Mouse (Mus musculus) kidney, postnatal 10 days (tissue): Measurements from ENCODE around the gene Fgfr1op.
"Not testable (repeated sequence)": the region's sequence is repeated elsewhere in the genome, so short reads cannot be mapped to it uniquely, and the experiment has no call there.

ENCODE experiments used
- DNase-seq: peaks from one replicate; pipeline ENCODE4 v3.0.0; 2021; ENCODE audit warnings: mixed read lengths

The Fgfr1op gene

DNA sequence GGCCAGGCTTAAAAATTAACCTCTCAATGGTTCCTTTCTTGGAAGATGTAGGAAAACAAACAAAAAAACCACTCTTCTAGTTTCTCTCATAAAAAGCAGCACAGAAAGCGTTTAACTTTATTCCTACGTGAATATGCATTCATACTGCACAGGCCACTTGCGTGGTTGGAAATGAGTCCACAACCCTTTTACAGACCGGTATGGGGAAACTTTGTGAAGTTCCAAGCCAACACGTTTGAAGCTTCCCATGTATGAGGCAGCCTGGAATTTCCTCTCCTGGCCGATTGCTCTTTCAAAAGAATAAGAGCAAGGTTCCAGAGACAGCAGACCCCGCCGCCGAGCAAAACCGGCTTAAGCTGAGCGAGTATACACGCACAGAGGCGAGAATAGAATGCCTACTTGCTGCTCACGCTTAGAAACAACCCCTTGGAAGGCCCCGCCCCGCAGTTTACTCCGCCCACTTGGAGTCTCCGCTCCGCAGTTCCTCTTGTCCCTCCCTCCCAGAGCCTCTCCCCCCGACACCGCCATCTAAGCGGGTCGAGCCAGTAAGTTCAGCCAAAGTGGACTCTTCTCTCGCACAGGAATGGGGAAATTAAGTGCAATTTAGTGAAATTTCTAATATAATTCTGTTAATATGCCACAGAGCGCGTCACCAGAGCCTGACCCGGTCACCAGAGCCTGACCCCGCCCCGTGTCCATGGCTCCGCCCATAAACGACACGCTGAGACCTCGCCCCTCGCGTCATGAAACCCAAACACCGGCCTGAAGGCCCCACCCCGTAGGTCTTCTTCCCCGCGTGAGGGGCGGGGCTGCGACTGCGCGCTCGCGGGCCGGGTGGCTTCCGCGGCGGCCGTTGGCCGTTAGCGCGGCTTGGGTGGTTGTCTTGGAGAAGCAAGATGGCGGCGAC lies at the start of gene Fgfr1op:
Gene Fgfr1op (plus strand): TSS at position 801 of the 907 bp plus-strand sequence.
- DNase-seq: not testable (repeated sequence)

DNA sequence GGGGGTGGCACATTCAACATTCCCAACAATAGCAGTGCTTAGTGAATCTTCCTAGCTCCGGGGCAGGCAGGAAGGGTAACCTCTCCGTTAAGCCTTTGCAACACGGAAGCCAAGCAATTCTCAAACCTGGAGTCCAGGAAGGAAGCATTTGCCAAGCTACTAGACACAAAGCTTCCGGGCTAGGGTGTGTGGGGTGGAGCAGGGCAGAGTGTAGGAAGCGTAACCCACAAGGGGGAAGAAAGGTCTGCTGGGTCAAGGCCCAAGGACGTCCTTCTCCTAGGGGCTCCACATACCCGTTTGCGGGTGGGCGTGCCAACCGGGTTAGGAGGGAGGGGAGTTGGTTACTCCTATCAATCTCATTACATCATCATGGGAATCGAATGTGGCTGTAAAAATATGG lies 48.9 kb upstream of the Fgfr1op start:
- peak; percentile 48 for DNase-seq

DNA sequence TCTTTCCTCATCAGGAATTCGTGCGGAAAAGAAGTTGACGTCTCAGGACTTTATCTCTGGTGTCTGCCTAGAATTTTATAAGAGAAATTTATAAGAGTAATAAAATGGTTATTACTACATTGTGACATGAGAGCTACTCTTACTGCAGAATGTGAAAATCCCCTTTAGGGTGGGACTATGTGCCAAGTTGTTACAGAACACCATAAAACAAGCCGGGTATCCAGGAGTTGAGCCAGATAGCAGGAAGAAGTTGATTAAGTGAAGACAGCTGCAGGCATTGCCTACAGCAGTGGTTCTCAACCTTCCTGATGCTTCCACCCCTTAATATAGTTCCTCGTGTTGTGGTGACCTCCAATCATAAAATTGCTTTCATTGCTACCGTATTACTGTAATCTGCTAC lies 48.4 kb upstream of the Fgfr1op start:
- DNase-seq: not testable (repeated sequence)

DNA sequence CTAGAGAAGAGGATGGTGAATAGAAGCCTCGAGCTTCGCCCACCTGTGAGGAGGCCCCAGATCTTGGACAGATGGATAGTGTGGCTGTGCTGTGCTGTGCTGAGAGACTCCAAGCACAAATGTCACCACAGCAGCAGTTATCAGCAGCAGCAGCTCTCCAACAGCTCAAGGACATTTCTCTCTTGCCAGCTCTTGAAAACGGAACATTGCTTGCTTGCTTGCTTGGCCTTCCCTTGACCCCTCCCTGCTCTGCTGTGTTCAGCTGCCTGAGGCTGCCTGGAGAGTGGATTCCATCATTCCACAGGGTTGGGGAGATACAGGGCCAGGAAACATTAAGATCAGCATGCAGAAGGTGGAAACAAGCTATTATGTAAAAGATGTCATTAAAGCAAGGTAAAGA lies 42.3 kb upstream of the Fgfr1op start:
- DNase-seq: not testable (repeated sequence)

DNA sequence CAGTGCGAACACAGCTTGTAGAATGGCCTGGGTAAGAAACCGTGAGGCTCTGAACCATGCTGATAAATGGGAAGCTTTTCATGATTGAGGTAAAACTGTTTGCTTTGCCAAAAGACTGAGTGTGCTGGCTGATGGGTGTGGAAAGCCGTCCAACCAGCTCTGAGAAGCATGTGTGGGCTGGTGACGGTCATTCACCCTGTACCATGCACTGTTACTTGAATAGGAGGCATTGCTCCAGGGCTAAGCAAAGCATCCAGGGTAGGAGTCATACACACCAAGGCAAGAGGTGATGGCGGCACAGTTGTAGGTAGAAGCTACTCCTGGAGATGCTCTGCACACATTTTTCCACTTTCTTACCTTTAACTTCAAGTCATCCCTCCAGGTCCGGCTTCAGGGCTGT lies 40.7 kb upstream of the Fgfr1op start:
- DNase-seq: not testable (repeated sequence)

DNA sequence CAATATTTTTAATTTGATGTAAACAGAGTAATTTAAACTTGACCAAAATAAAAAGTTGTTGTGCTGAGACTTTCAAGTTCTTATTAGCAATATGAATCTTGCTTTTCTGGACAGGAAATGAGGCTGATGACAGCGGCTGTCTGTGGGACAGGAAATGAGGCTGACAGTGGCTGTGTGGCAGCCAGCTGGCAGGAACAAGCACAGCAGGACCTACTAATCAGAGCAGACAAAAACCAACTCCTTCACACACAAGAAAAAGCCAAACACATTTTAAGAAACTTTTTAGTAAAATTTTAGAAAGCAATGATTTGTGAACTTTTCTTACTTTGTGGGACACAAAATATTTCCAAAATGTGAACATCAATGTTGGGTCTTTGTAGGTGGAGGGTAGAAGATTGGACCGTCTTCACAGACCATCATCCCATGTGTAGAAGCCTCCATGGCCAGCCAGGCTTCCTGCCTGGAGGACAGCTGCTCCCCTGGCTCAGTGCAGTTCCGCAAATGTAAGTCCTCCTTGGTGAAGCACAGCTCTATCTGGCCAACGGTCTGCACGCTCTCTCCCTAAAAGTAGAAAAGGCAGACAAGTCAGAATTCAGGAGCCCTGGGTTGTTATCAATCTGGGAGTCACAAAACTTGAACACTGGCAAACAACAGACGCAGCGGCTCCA lies 36.8 kb upstream of the Fgfr1op start:
- not testable (repeated sequence) for DNase-seq

DNA sequence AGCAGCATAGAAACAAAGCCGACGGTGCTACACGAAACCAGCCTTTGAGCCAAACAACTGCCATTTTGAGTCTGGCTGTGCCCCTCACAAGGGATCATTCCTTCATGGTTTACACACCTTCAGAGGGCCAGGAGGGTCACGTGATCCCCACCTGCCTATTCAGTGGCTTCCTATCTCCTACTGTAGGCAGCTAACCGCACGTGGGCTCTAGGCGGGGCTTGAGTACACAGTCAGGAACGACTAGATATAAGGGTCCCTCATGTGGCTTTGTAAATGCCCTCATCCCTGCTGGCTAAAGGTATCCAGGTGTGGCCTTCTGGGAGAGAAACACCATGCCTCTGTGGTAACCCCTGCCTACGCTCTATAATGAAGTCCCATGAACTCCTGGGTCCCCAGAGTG lies 35.7 kb upstream of the Fgfr1op start:
- DNase-seq: not testable (repeated sequence)

DNA sequence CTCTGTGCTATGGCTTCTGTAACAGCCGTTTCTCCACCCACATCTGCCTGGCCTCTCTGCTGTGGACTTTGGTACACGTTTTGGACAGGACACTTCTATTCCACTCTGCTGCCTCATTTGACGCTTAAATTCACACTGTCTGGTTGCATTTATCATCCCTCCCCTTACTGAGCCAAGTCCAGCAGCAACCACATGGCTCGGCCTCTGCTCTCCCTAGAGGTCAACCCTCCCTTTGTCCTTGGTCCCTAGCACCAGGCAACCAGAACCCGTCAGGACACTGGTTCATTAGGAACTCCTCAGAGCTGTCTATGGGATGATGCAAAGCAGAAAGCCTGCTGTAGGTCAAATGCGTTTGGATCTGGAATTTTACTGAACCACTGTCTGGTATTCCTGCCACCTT lies 34.5 kb upstream of the Fgfr1op start:
- not testable (repeated sequence) for DNase-seq

DNA sequence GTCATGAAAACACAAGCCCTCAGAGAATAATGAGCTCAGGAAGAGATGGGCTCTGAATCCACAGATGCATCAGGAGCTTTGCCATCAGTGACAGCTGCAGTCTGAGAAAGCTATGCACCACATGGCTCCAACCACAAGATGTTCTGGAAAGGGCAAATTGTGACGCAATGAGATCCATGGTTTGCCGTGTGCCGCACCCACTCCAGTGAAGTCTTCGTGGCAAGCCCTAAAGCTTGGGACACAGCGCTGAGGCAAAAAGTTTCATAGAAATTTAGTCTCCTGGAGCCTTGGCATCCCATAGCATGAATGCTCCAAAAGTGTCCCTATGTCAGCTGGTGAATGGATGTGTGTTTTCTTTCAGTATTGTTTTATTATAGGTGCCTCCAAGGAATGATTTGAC lies 27.2 kb upstream of the Fgfr1op start:
- DNase-seq: not testable (repeated sequence)

DNA sequence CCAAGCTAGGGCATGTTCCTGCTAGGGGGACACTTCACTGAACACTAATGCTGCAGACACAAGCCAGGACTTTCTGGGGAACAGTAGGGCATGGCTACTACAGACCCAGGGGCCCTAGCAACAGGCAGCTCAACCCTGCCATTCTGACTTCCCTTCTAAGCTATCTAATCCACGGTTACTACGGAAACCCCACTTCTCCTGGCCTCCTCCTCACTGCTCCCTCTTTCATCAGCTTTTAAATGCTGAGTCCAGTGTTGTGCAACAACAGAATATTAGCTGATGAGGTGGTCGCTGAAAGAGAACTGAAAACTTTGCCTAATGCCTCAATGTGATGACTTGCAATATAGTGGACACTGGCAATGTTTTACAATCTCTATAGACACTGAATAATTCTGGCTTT lies 25.1 kb upstream of the Fgfr1op start:
- not testable (repeated sequence) for DNase-seq

DNA sequence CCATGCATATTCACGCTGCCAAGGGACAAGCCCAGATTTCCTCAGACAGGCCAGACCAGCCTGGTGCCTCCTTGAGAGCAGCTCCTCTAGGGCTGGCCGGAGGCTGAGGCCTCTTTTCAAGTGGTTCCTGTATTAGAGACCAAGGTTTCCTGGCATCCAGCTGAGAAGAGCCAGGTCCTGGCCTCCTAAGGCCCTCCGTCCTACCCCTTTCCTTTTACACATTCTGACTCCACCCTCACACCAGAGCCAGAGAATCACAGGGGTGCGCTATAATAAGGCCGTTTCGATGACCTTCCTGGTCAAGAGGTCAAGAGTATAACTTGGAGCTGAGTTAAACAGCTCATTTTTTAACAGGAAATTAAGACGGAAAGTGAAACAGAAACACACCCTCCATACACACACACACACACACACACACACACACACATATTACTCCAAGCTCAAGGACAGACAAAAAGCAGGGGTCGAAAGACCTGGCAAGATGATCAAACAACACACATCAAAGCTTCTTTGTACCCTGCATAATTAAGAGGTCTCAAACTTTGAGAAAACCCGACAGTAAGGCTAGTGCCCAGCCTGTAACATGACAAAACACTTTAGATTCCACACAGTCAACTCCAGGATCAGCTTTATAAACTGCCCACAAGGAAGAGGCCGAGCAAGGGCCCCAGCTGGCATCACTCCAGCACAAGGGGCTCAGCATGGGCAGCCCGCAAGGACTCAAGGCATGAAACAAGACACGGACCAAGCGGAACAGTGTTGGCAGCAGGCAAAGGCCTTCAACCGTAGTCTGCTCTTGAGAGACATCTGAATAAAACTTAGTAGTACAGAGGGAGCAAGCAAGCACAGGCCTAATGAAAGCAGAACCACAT lies 21.3 kb upstream of the Fgfr1op start:
- peak; percentile 55 for DNase-seq

DNA sequence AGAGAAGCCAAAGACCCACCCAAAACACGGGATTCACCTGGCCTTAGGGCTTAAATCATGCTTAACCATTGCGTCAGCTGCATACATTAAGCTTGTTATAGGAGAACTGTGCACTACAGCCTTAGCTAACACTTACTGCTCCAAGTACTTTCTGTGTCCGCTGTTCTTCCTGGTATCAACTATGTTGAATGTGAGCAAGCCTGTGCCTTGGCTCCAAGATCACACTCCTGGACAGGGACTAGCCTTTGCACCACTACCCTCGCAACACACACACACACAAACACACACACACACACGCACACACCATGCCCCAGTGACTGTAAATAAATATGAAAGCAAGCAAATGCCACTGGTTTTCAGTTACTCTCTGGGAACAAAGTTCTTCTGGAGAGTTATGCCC lies 18.4 kb upstream of the Fgfr1op start:
- peak; percentile 30 for DNase-seq

DNA sequence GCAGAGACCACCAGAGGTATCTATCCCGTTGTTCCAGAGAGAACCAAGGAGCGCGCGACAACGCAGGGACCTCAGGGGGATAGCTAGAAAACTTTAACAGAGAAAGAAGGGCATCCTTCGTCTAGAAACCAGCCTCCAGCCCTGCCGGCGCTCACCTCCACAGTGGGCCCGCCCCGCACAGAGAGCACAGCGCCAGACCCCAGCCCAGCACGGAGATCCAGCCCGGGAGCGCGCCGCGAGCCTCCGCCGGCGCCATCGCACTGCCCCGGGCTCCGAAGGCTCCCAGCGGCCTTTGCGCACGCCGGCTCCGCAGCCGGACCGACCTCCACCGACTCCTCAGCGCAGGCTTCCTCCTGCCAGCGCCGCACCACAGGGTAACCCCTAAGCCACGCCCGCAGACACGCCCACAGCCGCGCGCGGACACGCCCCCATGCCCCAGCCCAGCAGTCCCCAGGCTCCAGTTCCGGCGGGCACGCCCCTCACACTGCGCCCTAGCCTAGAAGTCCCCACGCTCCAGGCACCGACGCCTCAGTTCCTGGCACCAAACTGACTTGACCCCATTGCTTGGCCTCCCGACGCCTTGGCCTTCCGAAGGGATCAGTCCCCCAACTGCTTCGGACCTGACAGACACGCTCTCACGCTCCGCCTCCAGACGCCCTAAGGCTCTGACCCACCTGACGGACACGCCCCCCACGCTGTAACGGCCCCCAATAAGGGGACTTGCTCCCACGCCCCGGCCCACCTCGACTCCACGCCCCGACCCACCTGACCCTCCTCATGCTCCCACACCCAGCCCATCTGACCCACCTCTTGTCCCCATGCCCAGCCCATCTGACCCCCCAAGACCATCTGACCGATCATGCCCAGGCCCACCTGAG lies 17.6 kb upstream of the Fgfr1op start, which contains the start of the genes Gm49673 and Rnaset2a:
Gene Gm49673 (minus strand): TSS at position 350 of the 878 bp plus-strand sequence.
Gene Rnaset2a (minus strand): TSS at position 659 of the 878 bp plus-strand sequence.
- DNase-seq: peak; percentile 63

DNA sequence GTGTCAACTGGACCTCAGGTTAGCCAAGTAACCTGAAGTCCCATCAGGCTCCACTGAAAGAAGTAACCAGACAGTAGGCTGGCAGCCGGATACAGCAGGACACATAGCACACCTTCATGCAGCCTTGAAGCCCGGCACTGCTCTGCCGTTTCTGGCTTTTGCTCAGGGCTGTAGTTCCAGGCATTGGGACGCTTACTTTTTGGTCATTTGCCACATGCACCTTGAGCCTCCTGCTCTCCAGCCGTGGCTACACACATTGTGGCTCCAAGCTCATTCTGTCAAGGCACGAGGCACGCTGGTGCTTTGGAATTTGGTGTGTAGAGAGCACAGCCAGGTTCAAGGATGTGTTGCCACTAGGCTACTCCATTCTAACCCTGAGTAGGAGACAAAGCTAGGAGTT lies 10.3 kb upstream of the Fgfr1op start:
- DNase-seq: not testable (repeated sequence)

DNA sequence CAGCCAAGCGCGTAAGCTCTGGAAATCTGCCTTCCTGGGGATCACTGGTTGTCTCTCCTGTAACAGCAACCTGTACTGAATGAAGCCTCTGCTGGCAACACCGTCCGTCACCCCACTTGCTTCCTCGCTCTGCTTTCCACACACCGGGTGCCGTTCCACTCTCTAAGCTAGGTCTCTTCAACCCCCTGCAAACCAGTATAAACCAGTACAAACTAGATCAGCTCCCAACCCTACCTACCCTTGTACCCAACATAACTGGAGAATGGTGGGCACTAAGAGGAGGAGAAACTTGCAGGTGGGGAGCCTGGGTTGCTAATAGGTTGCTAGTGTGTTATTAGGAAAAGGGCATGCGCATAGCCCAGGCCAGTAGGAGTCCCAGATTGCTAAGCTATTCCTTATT lies 9.3 kb upstream of the Fgfr1op start:
- DNase-seq: not testable (repeated sequence)

DNA sequence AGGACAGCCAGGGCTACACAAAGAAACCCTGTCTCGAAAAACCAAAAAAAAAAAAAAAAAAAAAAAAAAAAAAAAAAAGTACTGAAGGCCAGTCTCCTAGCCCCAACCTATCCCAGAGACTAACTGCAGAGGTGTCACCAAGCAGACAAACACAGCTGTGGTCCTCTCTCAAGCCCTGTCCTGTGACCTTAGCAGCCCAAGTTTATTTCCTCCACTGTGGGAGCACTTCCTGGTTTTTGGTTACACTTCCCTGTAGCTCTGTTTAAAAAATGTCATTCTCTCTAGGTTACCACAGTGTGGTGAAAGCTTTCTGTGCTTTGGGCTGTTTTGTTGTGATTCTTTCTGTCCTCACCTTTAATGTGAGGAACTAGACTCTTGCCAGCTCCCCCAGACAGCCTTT lies 6.7 kb upstream of the Fgfr1op start:
- not testable (repeated sequence) for DNase-seq

DNA sequence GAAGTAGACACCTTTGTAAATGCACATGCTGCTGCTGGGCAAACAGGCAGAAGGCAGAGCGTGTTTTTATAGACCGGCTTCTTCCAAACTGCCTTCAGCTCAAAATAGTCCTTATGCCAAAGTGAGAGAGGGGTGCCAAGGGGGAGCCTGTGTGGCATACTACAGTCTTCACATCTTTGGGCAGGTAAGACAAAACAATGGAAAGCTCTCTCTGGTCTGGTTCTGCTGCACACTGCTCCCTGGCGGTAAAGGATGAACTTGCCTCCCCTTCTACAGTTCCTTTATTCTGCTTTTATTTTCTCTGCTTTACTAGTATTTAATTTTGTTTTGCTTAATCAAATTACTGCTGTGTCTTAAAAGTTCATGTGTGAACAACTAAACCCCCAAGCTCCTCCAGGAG lies 4.3 kb upstream of the Fgfr1op start:
- DNase-seq: peak; percentile 72

DNA sequence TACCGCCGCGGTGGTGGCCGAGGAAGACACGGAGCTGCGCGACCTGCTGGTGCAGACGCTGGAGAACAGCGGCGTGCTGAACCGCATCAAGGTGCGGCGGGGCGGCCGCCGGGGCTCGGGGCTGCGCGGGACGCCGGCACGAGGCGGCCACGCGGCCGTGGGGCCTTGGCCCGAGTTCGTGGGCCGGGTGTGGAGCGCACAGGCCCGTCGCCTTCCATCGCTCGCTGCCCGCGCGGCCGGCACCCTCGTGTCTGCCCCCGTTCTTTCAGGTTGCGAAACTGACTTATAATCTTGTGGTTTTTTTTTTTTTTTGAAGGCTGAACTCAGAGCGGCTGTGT lies 276 bp downstream of the Fgfr1op start:
- DNase-seq: peak; percentile 39

DNA sequence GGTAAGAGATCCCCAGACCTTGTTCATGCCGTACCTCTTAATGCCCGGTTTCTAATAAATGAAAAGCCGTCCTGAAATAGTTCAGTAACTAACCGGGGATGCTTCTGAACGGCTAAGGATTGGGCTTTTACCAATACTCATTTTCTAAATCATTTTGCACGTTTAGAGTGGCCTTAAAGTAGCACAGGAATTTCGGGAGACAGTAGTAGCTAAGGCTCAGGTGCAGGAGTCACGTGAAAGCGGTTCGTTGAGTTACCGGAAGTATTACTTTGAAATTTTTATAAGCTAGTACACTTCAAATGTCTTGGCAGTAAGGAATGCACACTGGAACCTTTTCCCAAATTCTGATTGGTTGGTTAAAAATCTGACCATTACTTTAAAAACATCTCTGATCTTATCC lies 676 bp downstream of the Fgfr1op start:
- not testable (repeated sequence) for DNase-seq

DNA sequence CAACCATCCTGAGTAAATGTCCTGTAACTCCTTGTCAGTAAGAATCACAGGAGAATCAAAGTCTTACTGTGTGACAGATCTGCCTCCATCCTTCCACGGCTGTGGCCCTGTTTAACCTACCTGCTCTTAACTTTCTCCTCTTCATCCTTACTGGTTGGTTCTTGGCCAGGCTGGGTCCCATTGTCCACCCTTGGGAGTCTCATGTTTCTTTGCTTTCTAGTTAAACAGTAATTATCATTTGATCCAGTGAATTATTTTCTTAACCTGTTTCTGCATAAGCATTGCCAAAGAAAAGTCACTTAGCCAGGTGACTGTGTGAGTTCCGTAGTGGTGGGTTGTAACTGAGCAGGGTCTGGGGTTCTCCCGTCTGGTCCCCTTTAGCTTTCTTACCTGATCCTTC lies 1.2 kb downstream of the Fgfr1op start:
- DNase-seq: not testable (repeated sequence)

DNA sequence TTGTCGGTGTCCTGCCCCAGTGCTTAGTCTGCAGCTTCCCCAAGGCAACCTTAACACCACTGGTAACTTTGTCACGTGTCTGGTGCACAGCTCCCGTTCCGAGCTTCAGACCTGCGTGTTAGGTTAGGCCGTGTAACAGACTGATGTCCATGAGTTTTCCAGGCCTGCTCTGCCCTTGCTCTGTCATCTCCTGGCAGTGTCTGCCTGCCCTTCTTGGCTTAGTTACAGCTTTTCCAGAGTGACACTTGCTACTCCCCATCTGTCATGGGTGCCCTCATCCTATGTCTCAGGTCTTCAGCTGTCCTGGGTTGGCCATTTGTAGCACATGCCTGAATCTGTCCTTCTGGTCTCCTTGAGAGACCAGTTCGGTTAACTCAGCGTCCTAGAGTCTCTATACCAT lies 2.1 kb downstream of the Fgfr1op start:
- not testable (repeated sequence) for DNase-seq

DNA sequence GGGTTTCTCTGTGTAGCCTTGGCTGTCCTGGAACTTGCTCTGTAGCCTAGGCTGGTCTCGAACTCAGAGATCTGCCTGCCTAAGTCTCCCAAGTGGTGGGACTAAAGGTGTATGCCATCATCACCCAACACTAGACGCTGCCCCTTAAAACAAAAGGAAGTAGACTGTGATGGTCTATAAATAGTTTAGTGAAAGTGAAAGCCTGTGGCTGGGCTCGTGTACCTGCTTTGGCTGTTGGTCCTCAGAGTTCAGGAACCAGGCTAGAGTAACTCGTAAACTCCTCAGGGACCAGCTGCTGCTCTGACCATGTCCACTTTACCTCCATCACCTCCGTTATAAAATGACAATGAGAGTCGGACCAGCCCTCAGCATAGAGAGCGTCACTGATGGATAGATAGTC lies 5.0 kb downstream of the Fgfr1op start:
- no peak for DNase-seq
